Mouse (Mus musculus) hindbrain, embryonic 14.5 days (tissue): Measurements from ENCODE around the gene Gmds. TPM values are rescaled to one million over a fixed set of nuclear protein-coding genes. Genes with fewer than 3 reads are reported as not detected.

ENCODE experiments used
- ATAC-seq: fragments of 200-750 bp; cut with Nextera tagmentation; 2 replicates; pipeline ENCODE4 v1.8.0; 2017; ENCODE audit warnings: moderate number of reproducible peaks, mild to moderate bottlenecking, moderate TSS enrichment, moderate library complexity; ENCODE audit not compliant: low FRiP score
- DNase-seq: peaks from one replicate; pipeline ENCODE4 v3.0.0-alpha.2; 2015; ENCODE audit warnings: low spot score
- H3K27ac ChIP-seq: fragments of 300-500 bp; sonication (generic); 2 replicates; pipeline ENCODE4 v1.5.1; 2014; ENCODE audit warnings: mild to moderate bottlenecking, moderate library complexity
- H3K27me3 ChIP-seq: fragments of 300-500 bp; sonication (generic); 2 replicates; pipeline ENCODE4 v1.6.1; 2014; ENCODE audit warnings: mild to moderate bottlenecking, low read length, mixed read lengths; ENCODE audit not compliant: control insufficient read depth, insufficient read depth
- H3K36me3 ChIP-seq: fragments of 300-500 bp; sonication (generic); replicated peaks from 2 replicates; pipeline ENCODE4 v1.6.1; 2014; ENCODE audit not compliant: control insufficient read depth, insufficient read depth
- H3K4me1 ChIP-seq: fragments of 300-500 bp; sonication (generic); replicated peaks from 2 replicates; pipeline ENCODE4 v1.6.1; 2014; ENCODE audit warnings: antibody characterized with exemption, low read length, mixed read lengths; ENCODE audit not compliant: control insufficient read depth, insufficient read depth
- H3K4me2 ChIP-seq: fragments of 300-500 bp; sonication (generic); replicated peaks from 2 replicates; pipeline ENCODE4 v1.6.1; 2014; ENCODE audit warnings: mild to moderate bottlenecking, moderate library complexity
- H3K4me3 ChIP-seq: fragments of 300-500 bp; sonication (generic); replicated peaks from 2 replicates; pipeline ENCODE4 v1.5.1; 2014; ENCODE audit warnings: mild to moderate bottlenecking, low read length
- H3K9ac ChIP-seq: fragments of 300-500 bp; sonication (generic); 2 replicates; pipeline ENCODE4 v1.6.1; 2014
- H3K9me3 ChIP-seq: fragments of 300-500 bp; sonication (generic); 2 replicates; pipeline ENCODE4 v1.6.1; 2016; ENCODE audit warnings: low read length; ENCODE audit not compliant: control insufficient read depth
- WGBS: fragments of 180-500 bp; shearing (Covaris S2); extraction: QIAGEN DNeasy Blood & Tissue Kit; methylation state at CpG from one replicate; pipeline ENCODE4 v1.1.7; 2014; 5-methylcytosine and 5-hydroxymethylcytosine counted together
- polyA plus RNA-seq: library from polyadenylated mRNA; unstranded; fragments of >200 nt; fragmentation: Nextera tagmentation; extraction: Ambion mirVana; gene quantifications from 2 replicates; pipeline ENCODE4 v1.2.1, GENCODE M21; 2014

The Gmds gene
- polyA plus RNA-seq, 1 experiment from 2014 or later, result 39.8 TPM

DNA sequence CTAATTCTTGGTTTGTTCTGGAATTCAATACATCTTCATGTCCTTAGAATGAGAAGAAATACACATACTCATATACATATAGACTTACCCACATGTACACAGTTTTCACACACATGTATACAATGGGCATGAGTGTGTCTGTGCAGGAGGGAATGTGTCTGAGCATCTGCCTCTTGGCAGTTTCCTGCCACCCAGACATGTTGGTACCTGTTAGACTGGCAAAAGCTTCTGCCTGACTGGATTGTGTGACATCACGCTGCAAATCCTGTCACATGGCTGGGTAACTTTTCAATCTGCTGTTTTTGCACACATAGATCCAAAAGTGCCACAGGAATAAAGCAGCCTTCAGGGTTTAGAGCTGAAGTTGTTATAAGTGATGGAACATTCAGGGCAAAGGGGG, 465.3 kb downstream of the Gmds start:
- ATAC-seq (no peak), DNase-seq (no peak)
- Histone ChIP-seq H3K4me2 (no peak overlapping the region), H3K27ac (no peak overlapping the region), H3K9me3 (no peaks in the 10 kb centered on the region), H3K9ac (no peak overlapping the region), H3K36me3 (no peaks in the 10 kb centered on the region), H3K4me3 (no peak overlapping the region), H3K4me1 (no peaks in the 10 kb centered on the region), H3K27me3 (no peaks in the 10 kb centered on the region)
- 97% methylated on average over 1 of the region's 1 CpGs for WGBS

DNA sequence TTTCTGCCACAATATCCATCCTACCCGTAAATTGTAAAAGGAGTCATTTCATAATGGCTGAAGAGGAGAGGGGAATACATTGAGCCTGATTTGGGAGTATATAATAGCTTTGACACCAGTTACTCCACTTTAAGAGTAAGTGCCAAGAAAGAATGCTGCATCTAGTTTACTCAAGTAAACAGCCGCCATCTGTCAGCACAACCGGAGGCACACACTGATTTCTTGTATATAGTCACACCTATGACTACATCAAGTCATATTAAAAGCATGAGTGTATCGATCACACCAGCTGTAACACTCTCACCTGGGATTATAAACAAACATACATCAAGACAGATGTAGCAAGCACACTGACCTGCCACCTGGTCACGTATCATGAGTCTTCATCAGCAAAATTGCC, 473.8 kb downstream of the Gmds start:
- H3K36me3 ChIP-seq, result no peaks in the 10 kb centered on the region
- no peak overlapping the region for H3K27ac ChIP-seq
- H3K9ac ChIP-seq, result no peak overlapping the region
- H3K9me3 ChIP-seq, result no peaks in the 10 kb centered on the region
- no peak overlapping the region for H3K4me2 ChIP-seq
- DNase-seq (no peak), ATAC-seq (no peak)
- no peaks in the 10 kb centered on the region for H3K27me3 ChIP-seq
- 92% methylated on average over 5 of the region's 5 CpGs for WGBS
- H3K4me1 ChIP-seq, result no peaks in the 10 kb centered on the region
- H3K4me3 ChIP-seq, result no peak overlapping the region

DNA sequence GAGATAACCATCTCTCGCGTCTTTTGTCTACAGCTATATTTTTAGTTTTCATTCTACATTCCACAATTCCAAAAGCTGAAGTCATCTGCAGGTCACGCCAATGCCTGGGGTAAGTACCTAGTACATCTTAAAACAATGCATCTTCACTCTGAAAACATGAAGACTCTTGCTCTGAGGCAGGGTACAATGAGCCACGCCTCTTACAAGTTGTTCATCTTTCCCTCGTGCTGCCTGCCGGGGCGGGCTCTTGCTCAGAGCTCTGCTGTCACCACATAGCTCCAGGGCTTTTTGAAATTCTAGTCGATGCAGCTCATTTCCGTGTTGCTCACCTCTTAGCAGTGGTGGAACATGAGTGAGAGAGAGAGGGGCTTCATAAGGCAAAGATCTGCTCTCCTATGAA, 475.1 kb downstream of the Gmds start:
- Histone ChIP-seq H3K9me3 (no peaks in the 10 kb centered on the region), H3K27me3 (no peaks in the 10 kb centered on the region), H3K36me3 (no peaks in the 10 kb centered on the region), H3K27ac (no peak overlapping the region), H3K4me1 (no peaks in the 10 kb centered on the region), H3K4me2 (no peak overlapping the region), H3K9ac (no peak overlapping the region), H3K4me3 (no peak overlapping the region)
- DNase-seq (no peak), ATAC-seq (no peak)
- WGBS, result 77% methylated on average over 9 of the region's 9 CpGs

DNA sequence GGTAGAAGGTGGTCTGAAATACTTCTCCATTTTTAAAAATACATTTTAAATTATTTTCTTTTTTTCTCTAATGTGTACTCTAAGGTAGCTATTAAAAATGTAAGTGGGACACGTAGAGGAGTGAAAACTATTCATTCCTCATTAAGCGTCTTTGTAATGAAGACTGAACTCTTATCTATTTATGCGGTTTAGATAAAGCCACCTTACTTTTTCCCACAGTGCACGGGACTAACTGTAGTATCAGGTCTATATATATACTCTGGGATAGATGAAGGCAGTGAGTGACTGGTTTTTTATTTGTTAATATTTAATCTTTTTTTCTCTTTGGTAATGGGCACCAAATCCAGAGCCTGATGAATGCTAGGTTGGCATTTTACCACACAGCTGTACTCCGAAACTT, 478.3 kb downstream of the Gmds start:
- no peak overlapping the region for H3K27ac ChIP-seq
- DNase-seq, result no peak

DNA sequence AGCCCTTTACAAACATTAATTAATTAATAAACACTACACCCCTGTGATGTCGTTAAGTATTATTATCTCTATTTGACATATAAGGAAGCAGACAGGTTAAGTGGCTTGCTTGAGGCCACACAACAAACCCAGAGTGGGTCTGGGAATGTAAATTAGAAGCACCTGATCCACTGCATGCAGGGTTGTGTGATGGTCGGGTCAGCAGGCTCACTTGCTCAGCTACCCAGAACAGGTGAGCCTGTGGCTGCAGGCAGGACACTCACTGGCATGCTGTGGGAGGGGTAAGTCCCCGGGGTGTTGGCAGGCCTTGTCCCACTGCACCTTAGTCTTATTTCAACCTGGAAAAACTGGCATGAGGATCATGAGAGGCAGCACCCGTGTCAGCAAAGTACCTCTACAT, 484.5 kb downstream of the Gmds start:
- Histone ChIP-seq H3K4me1 (no peaks in the 10 kb centered on the region), H3K27ac (no peak overlapping the region), H3K36me3 (no peaks in the 10 kb centered on the region), H3K9me3 (no peaks in the 10 kb centered on the region), H3K4me3 (no peak overlapping the region), H3K4me2 (no peak overlapping the region), H3K9ac (no peak overlapping the region), H3K27me3 (no peaks in the 10 kb centered on the region)
- ATAC-seq (no peak), DNase-seq (no peak)
- 86% methylated on average over 4 of the region's 4 CpGs for WGBS

More for the DNA sequence above, 478.3 kb downstream of the Gmds start:
- no peaks in the 10 kb centered on the region for H3K36me3 ChIP-seq
- 93% methylated on average over 5 of the region's 5 CpGs for WGBS
- no peak for ATAC-seq
- H3K27me3 ChIP-seq, result no peaks in the 10 kb centered on the region
- no peak overlapping the region for H3K4me3 ChIP-seq
- no peak overlapping the region for H3K4me2 ChIP-seq
- H3K9ac ChIP-seq, result no peak overlapping the region
- H3K4me1 ChIP-seq, result no peaks in the 10 kb centered on the region
- H3K9me3 ChIP-seq, result no peaks in the 10 kb centered on the region

DNA sequence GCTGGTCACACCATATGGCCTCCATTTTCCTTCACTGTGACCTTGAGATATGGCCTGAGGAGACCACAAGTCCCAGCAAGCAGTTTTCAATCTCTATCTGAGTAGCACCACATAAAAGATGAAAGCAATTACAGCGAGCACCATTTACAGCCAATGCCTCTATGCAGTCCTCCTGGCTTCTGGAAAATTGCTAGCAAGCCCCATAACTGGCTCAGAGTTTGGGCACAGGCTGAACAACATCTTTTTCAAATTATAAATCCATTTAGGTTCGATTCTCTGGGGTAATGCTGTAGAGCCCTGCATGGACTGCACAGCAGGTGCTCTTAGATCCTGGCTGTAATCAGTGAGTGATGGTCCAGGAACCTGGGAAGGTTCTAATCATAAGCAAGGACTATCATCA, 485.0 kb downstream of the Gmds start:
- Histone ChIP-seq H3K27ac (no peak overlapping the region), H3K4me2 (no peak overlapping the region), H3K4me1 (no peaks in the 10 kb centered on the region), H3K9me3 (no peaks in the 10 kb centered on the region), H3K27me3 (no peaks in the 10 kb centered on the region), H3K9ac (no peak overlapping the region), H3K4me3 (no peak overlapping the region), H3K36me3 (no peaks in the 10 kb centered on the region)
- DNase-seq (no peak), ATAC-seq (no peak)
- WGBS, result 63% methylated on average over 2 of the region's 2 CpGs

DNA sequence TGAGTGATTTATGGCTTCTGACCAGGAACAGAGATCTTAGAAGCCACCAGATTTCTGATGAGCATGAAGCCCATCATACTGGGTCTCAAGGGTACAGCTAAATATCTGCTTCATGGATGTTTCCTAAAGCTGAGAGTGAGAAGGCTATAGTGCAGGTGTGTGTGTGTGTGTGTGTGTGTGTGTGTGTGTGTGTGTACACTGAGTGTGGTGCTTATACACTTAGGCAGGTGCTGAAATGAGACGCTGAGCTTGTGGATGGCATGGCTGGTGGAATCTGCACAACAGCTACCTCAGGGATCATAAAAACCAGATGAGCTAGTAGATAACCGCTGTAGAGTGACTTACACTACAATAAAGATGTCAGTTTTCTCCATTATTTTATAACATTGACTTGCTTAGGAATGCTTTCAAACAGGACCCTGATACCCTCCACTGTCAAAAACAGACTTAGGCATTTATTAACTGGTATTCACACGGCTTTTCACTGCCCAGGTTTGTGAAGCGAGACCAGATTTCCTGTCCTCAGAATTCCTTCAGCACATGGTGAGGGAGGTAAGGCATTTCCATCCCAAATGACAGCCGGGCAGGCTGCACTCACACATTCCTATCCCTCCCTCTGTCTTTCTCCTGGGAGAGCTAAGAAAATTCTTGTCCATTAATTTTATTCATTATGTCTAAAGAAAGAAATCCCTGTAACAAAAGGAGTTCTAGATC, 489.1 kb downstream of the Gmds start:
- DNase-seq, result no peak
- Histone ChIP-seq H3K27me3 (no peaks in the 10 kb centered on the region), H3K4me2 (no peak overlapping the region), H3K9me3 (no peaks in the 10 kb centered on the region), H3K9ac (no peak overlapping the region), H3K4me3 (no peak overlapping the region), H3K36me3 (no peaks in the 10 kb centered on the region), H3K27ac (no peak overlapping the region), H3K4me1 (no peaks in the 10 kb centered on the region)
- no peak for ATAC-seq
- 46% methylated on average over 5 of the region's 5 CpGs for WGBS

DNA sequence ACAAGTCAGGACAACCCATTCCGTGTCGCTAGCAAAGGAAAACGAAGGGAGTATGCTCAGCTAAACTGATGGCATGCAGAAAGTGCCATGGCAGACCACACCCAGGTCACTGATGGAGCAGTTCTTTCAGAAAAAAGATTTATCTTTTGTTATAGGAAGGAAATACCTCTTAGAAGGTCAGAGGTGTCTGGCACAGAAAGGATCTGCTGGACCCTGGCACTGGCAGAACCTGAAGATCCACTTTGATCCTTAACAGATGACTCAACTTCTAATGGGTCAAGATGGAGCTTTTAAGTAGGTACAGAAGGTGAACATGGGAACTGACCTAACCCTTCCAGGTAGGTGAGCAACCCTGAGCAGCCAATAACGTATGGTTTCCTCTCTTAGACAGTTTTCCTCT, 502.7 kb downstream of the Gmds start:
- ATAC-seq (no peak), DNase-seq (no peak)
- Histone ChIP-seq H3K27me3 (no peaks in the 10 kb centered on the region), H3K4me1 (no peaks in the 10 kb centered on the region), H3K36me3 (no peaks in the 10 kb centered on the region), H3K9me3 (no peaks in the 10 kb centered on the region), H3K9ac (no peak overlapping the region), H3K4me3 (no peak overlapping the region), H3K27ac (no peak overlapping the region), H3K4me2 (no peak overlapping the region)
- WGBS, result 83% methylated on average over 4 of the region's 4 CpGs

DNA sequence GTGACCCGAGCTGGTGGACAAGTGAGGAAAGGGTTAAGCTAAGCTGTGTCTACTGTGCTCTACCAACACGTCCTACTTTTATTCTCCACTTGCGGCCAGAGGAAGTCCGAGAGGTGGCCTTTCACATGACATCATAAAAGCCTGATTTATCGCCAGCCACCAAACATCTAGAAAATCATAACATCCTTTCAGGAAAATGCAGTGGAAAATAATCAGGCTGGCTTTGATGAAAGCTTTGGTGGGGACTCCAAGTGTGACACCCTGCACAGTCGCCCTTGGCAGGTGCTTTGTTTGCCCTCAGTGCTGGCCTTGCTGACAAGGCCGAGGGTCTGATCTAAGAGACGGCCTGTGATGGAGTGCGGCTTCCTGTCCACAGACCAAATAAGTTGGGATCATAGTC, 508.2 kb downstream of the Gmds start:
- no peaks in the 10 kb centered on the region for H3K36me3 ChIP-seq
- H3K4me3 ChIP-seq, result no peak overlapping the region
- no peaks in the 10 kb centered on the region for H3K4me1 ChIP-seq
- no peak overlapping the region for H3K4me2 ChIP-seq
- ATAC-seq (no peak), DNase-seq (no peak)
- WGBS, result 63% methylated on average over 9 of the region's 9 CpGs
- no peaks in the 10 kb centered on the region for H3K9me3 ChIP-seq
- H3K27me3 ChIP-seq, result no peaks in the 10 kb centered on the region
- H3K27ac ChIP-seq, result no peak overlapping the region
- no peak overlapping the region for H3K9ac ChIP-seq

DNA sequence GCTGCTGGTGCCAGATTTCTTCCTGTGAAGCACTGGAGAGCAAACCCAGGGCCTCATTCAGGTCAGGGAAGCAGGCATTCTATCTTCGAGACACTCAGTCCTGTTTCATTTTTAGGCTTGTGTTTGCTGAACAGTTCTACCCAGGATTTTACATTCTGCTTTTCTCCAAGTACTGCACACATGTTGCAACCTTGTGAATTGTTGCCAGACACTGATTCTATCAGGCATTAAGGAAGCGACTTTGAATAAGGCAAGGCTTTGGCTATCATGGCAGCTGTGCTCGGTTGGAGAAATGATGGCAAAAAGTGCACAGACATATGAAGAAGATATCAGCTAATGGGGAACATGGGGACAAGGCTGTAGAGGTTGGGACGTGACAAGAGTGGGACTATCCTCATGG, 510.1 kb downstream of the Gmds start:
- Histone ChIP-seq H3K9me3 (no peaks in the 10 kb centered on the region), H3K4me3 (no peak overlapping the region), H3K4me2 (no peak overlapping the region), H3K36me3 (no peaks in the 10 kb centered on the region), H3K4me1 (no peaks in the 10 kb centered on the region), H3K27ac (no peak overlapping the region), H3K9ac (no peak overlapping the region), H3K27me3 (no peaks in the 10 kb centered on the region)
- no peak for DNase-seq
- no peak for ATAC-seq
- WGBS, result 94% methylated on average over 4 of the region's 4 CpGs
